In genomic region chr1:171437264-171438013, GRCm38 (mm10) we compare ENCODE assay signal across 8 mouse cellular contexts. TPM values are rescaled to one million over a fixed set of nuclear protein-coding genes. Genes with fewer than 3 reads are reported as not detected.
A peak's percentile ranks its signal among the peaks of the same experiment; 100 is the strongest.
DNase-seq lines count a peak whose midpoint lies in the region; ATAC-seq and TF ChIP-seq lines count a peak whose summit lies in the region.

TSS of gene F11r (plus strand) at chr1:171437535.

- peak within 1 kb of the TSS; percentile 74 for H3K9ac ChIP-seq in heart, adult 2 months (ENCODE audit: low read depth, low read length)
- H3K9ac ChIP-seq in lung, embryonic 15.5 days, result peak within 1 kb of the TSS; percentile 62

- TF ChIP-seq CTCF in heart, adult 2 months (IDR thresholded peaks at IDR 0.05), result peak; percentile 54

- DNase-seq in CD4-positive helper T cell, adult 2 months (ENCODE audit: low read depth, low spot score), result peak; percentile 78
- peak; percentile 94 for DNase-seq in adrenal gland, postnatal 10 days
- peak; percentile 86 for DNase-seq in embryonic facial prominence, embryonic 10.5 days (ENCODE audit: low spot score)
- DNase-seq in heart, adult 2 months, result peak; percentile 88 to 89
- peak; percentile 97 for DNase-seq in kidney, adult 18-20 months
- peak; percentile 66 for DNase-seq in thymus, postnatal 36 days

- intact Hi-C loops in heart, adult 2 months (cut with DNase I), result loop anchor here (1.0 to 5.0 kb wide), 2 partner anchors 25 to 35 kb away; no protein-coding TSS in a partner anchor

- peak; percentile 95 for TF ChIP-seq POLR2A in heart, adult 2 months (IDR thresholded peaks at IDR 0.05; ENCODE audit: insufficient read depth, low read depth, low read length)

- peak within 1 kb of the TSS; percentile 61 for H3K4me3 ChIP-seq in embryonic facial prominence, embryonic 10.5 days
- peak within 1 kb of the TSS; percentile 59 for H3K4me3 ChIP-seq in heart, adult 2 months
- peak within 1 kb of the TSS; percentile 55 for H3K4me3 ChIP-seq in lung, embryonic 15.5 days

- no peaks in the 10 kb centered on the region for H3K9me3 ChIP-seq in embryonic facial prominence, embryonic 10.5 days
- no peaks in the 10 kb centered on the region for H3K9me3 ChIP-seq in lung, embryonic 15.5 days

- no peaks in the 10 kb centered on the region for H3K79me2 ChIP-seq in heart, adult 2 months (replicated peaks; ENCODE audit: control insufficient read depth, insufficient read depth, low read length)

- WGBS in embryonic facial prominence, embryonic 10.5 days, result under 1% methylated on average over 46 of the region's 46 CpGs
- WGBS in heart, adult 2 months, result 2% methylated on average over 46 of the region's 46 CpGs
- 1% methylated on average over 46 of the region's 46 CpGs for WGBS in lung, embryonic 15.5 days

- H3K27me3 ChIP-seq in embryonic facial prominence, embryonic 10.5 days (replicated peaks; ENCODE audit: low read depth, poor library complexity, severe bottlenecking), result peaks cover 53% of the 10 kb centered on the region
- H3K27me3 ChIP-seq in heart, adult 2 months (ENCODE audit: control insufficient read depth, insufficient read depth, low read length), result no peaks in the 10 kb centered on the region
- H3K27me3 ChIP-seq in lung, embryonic 15.5 days, result no peaks in the 10 kb centered on the region

- H3K36me3 ChIP-seq in embryonic facial prominence, embryonic 10.5 days (replicated peaks), result no peaks in the 10 kb centered on the region
- H3K36me3 ChIP-seq in heart, adult 2 months (ENCODE audit: control insufficient read depth, insufficient read depth, low read length), result no peaks in the 10 kb centered on the region; the same call in 1 of the 2 replicates
- no peaks in the 10 kb centered on the region for H3K36me3 ChIP-seq in lung, embryonic 15.5 days

- H3K4me1 ChIP-seq in embryonic facial prominence, embryonic 10.5 days, result peaks cover 42% of the 10 kb centered on the region
- H3K4me1 ChIP-seq in heart, adult 2 months (ENCODE audit: control insufficient read depth, insufficient read depth, low read length), result peaks cover 15% of the 10 kb centered on the region
- peaks cover 50% of the 10 kb centered on the region for H3K4me1 ChIP-seq in lung, embryonic 15.5 days

- TF ChIP-seq EP300 in heart, adult 2 months (IDR thresholded peaks at IDR 0.05; ENCODE audit: insufficient read depth, low read depth, low read length), result 0 out of 2 replicates have a peak, but pooled peaks have one; percentile 3

- peak within 1 kb of the TSS; percentile 66 for H3K4me2 ChIP-seq in lung, embryonic 15.5 days

- peak; percentile 79 for ATAC-seq in lung, embryonic 15.5 days (ENCODE audit: borderline replicate concordance, extremely low read depth, low FRiP score, low TSS enrichment)
- peak; percentile 71 for ATAC-seq in neutrophil, adult 5-6 weeks (ENCODE audit: extremely low read depth, insufficient number of reproducible peaks, low FRiP score, poor library complexity, severe bottlenecking)

- peak within 1 kb of the TSS; percentile 71 for H3K27ac ChIP-seq in embryonic facial prominence, embryonic 10.5 days (replicated peaks)
- peak within 1 kb of the TSS; percentile 87 for H3K27ac ChIP-seq in heart, adult 2 months
- peak within 1 kb of the TSS; percentile 90 for H3K27ac ChIP-seq in lung, embryonic 15.5 days

RNA-seq across cellular contexts. Expression of gene F11r, which starts in this region (rescaled TPM):
- 10 to 100 TPM; 64.9 to 66.2 TPM for total RNA-seq in adrenal gland, postnatal 10 days (2021)
- polyA plus RNA-seq in embryonic facial prominence, embryonic 10.5 days (2016; fragmentation: Nextera tagmentation; extraction: Ambion mirVana), result 34.7 and 37.6 TPM in 2 replicates
- total RNA-seq in heart, adult 2 months (2021), result 10 to 100 TPM; 32.9 to 36.1 TPM
- 47.5 and 58.3 TPM in 2 replicates for polyA plus RNA-seq in heart, adult 2 months (2012; rRNA removed)
- 102 and 115 TPM in 2 replicates for polyA plus RNA-seq in lung, embryonic 15.5 days (2015; fragmentation: Nextera tagmentation; extraction: Ambion mirVana)
- 2.5 and 2.9 TPM in 2 replicates for total RNA-seq in neutrophil, adult 5-6 weeks (2017)

Comparison
In these comparisons a context has a peak if more than half of its experiments do, and no peak if none do; other contexts are left out.
1. Peak in every context shown above with its lines: DNase-seq, ATAC-seq, H3K4me3 ChIP-seq and H3K27ac ChIP-seq.